ENCODE assay signal across 8 mouse cellular contexts in the genomic region with DNA sequence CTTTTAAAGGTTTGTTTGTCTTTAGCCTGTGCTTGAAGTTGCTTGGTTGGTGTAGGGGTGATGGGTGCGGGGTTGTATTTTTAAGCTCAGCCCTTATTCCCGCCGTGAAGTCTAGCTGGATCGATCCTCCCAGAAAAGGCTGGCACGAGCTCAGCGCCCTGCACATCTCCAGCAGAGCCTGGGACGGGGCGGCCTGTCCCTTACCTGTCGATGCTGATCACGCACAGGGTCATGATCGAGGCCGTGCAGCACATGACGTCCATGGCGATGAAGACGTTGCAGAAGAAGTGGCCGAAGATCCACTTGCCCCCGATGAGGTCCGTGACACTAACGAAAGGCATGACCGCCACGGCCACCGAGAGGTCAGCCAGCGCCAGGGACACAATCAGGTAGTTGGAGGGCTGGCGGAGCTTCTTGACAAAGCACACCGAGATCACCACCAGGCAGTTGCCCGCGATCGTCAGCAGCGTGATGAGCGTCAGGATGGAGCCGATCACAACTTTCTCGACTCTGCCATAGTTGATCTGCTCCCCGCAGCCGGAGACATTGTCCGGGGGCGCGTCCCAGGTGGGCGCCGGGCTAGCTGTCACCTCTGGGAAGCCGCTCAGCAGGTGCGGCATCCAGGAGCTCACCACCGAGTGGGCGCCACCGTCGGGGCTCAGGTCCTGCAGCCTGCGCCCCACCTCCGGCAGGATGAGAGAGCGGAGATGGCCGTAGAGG. TPM values are rescaled to one million over a fixed set of nuclear protein-coding genes. Genes with fewer than 3 reads are reported as not detected.
DNase-seq lines count a peak whose midpoint lies in the region; ATAC-seq and TF ChIP-seq lines count a peak whose summit lies in the region.

No protein-coding gene starts in this region.

- H3K36me3 ChIP-seq in forebrain, embryonic 14.5 days (ENCODE audit: control insufficient read depth, insufficient read depth, low read length), result no peaks in the 10 kb centered on the region
- no peaks in the 10 kb centered on the region for H3K36me3 ChIP-seq in liver, embryonic 12.5 days
- no peaks in the 10 kb centered on the region for H3K36me3 ChIP-seq in stomach, embryonic 15.5 days

- no peak; the same call in none of the 2 replicates for ATAC-seq in forebrain, embryonic 14.5 days
- no peak for ATAC-seq in liver, embryonic 12.5 days
- no peak; the same call in 1 of the 2 replicates for ATAC-seq in stomach, embryonic 15.5 days (ENCODE audit: insufficient read depth, low FRiP score, low read depth)
- no peak for ATAC-seq in inflammation-experienced regulatory T-cells, adult 6 months

- H3K4me2 ChIP-seq in forebrain, embryonic 14.5 days (ENCODE audit: low read length), result peak overlapping the region; percentile 75
- peak overlapping the region; percentile 74 for H3K4me2 ChIP-seq in liver, embryonic 12.5 days
- peak overlapping the region; percentile 94 for H3K4me2 ChIP-seq in stomach, embryonic 15.5 days

- H3K4me1 ChIP-seq in lung, adult 2 months (ENCODE audit: control insufficient read depth, insufficient read depth, low read length), result no peaks in the 10 kb centered on the region
- H3K4me1 ChIP-seq in forebrain, embryonic 14.5 days (ENCODE audit: control insufficient read depth, insufficient read depth, low read length), result no peaks in the 10 kb centered on the region
- 0 out of 2 replicates have a peak, but pooled peaks cover 6% of the 10 kb centered on the region for H3K4me1 ChIP-seq in liver, embryonic 12.5 days
- peaks cover 6% of the 10 kb centered on the region; the same call in 1 of the 2 replicates for H3K4me1 ChIP-seq in stomach, embryonic 15.5 days

- peaks cover 26% of the 10 kb centered on the region for H3K27me3 ChIP-seq in forebrain, embryonic 14.5 days (replicated peaks; ENCODE audit: control insufficient read depth, insufficient read depth, low read length)
- H3K27me3 ChIP-seq in liver, embryonic 12.5 days (replicated peaks), result peaks cover 57% of the 10 kb centered on the region
- H3K27me3 ChIP-seq in stomach, embryonic 15.5 days (replicated peaks), result peaks cover 36% of the 10 kb centered on the region

- 9% methylated on average over 49 of the region's 49 CpGs for WGBS in lung, adult 2 months
- WGBS in forebrain, embryonic 14.5 days, result 11% methylated on average over 49 of the region's 49 CpGs
- WGBS in liver, embryonic 12.5 days (ENCODE audit: insufficient replicate concordance), result 7% methylated on average over 49 of the region's 49 CpGs
- 7% methylated on average over 49 of the region's 49 CpGs for WGBS in stomach, embryonic 15.5 days

- H3K9me3 ChIP-seq in forebrain, embryonic 14.5 days (replicated peaks; ENCODE audit: control insufficient read depth, low read length), result no peaks in the 10 kb centered on the region
- no peaks in the 10 kb centered on the region for H3K9me3 ChIP-seq in liver, embryonic 12.5 days (replicated peaks)
- H3K9me3 ChIP-seq in stomach, embryonic 15.5 days, result no peaks in the 10 kb centered on the region

- H3K4me3 ChIP-seq in lung, adult 2 months (replicated peaks; ENCODE audit: extremely low read depth, low read depth, low read length), result no peak overlapping the region
- H3K4me3 ChIP-seq in forebrain, embryonic 14.5 days (ENCODE audit: low read depth, low read length), result peak overlapping the region; percentile 56
- peak overlapping the region; percentile 58 for H3K4me3 ChIP-seq in liver, embryonic 12.5 days
- peak overlapping the region; percentile 54 for H3K4me3 ChIP-seq in stomach, embryonic 15.5 days (replicated peaks)

- H3K9ac ChIP-seq in forebrain, embryonic 14.5 days (ENCODE audit: low read length), result peak overlapping the region; percentile 59; the same call in 1 of the 2 replicates
- no peak overlapping the region for H3K9ac ChIP-seq in liver, embryonic 12.5 days
- no peak overlapping the region for H3K9ac ChIP-seq in stomach, embryonic 15.5 days

- TF ChIP-seq CTCF in lung, adult 2 months (IDR thresholded peaks at IDR 0.05; ENCODE audit: insufficient read depth, low read length), result no peak

- peak; percentile 11 to 19 for DNase-seq in cerebellum, postnatal 10 days
- no peak for DNase-seq in cerebellum, adult 11-12 months
- DNase-seq in lung, adult 2 months, result peak; percentile 2
- DNase-seq in lung, postnatal 4 days, result no peak
- no peak for DNase-seq in forebrain, embryonic 14.5 days (ENCODE audit: low spot score)

- H3K27ac ChIP-seq in forebrain, embryonic 14.5 days (ENCODE audit: low read depth, low read length), result no peak overlapping the region
- H3K27ac ChIP-seq in liver, embryonic 12.5 days, result no peak overlapping the region
- no peak overlapping the region for H3K27ac ChIP-seq in stomach, embryonic 15.5 days

- no peak for TF ChIP-seq POLR2A in lung, adult 2 months (IDR thresholded peaks at IDR 0.05; ENCODE audit: borderline replicate concordance, extremely low read depth, low read depth, low read length)

RNA-seq across cellular contexts. Expression of a gene that starts 0.6 kb away (rescaled TPM):
- polyA plus RNA-seq in lung, adult 2 months (2012; rRNA removed), result 0.19 and 0.43 TPM in 2 replicates
- 2.0 and 3.4 TPM in 2 replicates for polyA plus RNA-seq in forebrain, embryonic 14.5 days (2014; fragmentation: Nextera tagmentation; extraction: Ambion mirVana)
- not detected in 2 replicates for polyA plus RNA-seq in liver, embryonic 12.5 days (2016; fragmentation: Nextera tagmentation; extraction: Ambion mirVana)
- polyA plus RNA-seq in stomach, embryonic 15.5 days (2015; fragmentation: Nextera tagmentation; extraction: Ambion mirVana), result 0.08 and 0.09 TPM in 2 replicates
- polyA plus RNA-seq in inflammation-experienced regulatory T-cells, adult 6 months (2017; shearing (Covaris generic)), result not detected

RNA-seq across cellular contexts. Expression of a gene that starts 26.9 kb away (rescaled TPM):
- polyA plus RNA-seq in lung, adult 2 months (2012; rRNA removed), result 1.9 and 4.4 TPM in 2 replicates
- 89.6 and 104 TPM in 2 replicates for polyA plus RNA-seq in forebrain, embryonic 14.5 days (2014; fragmentation: Nextera tagmentation; extraction: Ambion mirVana)
- 70.3 and 70.5 TPM in 2 replicates for polyA plus RNA-seq in liver, embryonic 12.5 days (2016; fragmentation: Nextera tagmentation; extraction: Ambion mirVana)
- polyA plus RNA-seq in stomach, embryonic 15.5 days (2015; fragmentation: Nextera tagmentation; extraction: Ambion mirVana), result 60.3 and 66.9 TPM in 2 replicates
- polyA plus RNA-seq in inflammation-experienced regulatory T-cells, adult 6 months (2017; shearing (Covaris generic)), result 10 to 100 TPM; 47.5 to 61.4 (median 59.5) TPM

Comparison
In these comparisons a context has a peak if more than half of its experiments do, and no peak if none do; other contexts are left out.
1. DNase-seq: peak in cerebellum, postnatal 10 days (2 of 2) and lung, adult 2 months (single experiment); none in cerebellum, adult 11-12 months (single experiment), lung, postnatal 4 days (0 of 2) and forebrain, embryonic 14.5 days (single experiment).
2. Peak in every context shown above with its lines, with median percentiles within 50 percentile points of each other: H3K4me2 ChIP-seq.